Mouse (Mus musculus) 3T3-L1 (cell line): ENCODE measurements at regions not wholly inside any gene's neighbourhood (a gene's known extent, or its start where the extent isn't known, plus 50 kb on each side); places are given as distances from the start of the nearest gene placed in this dataset.

ENCODE experiments used
- DNase-seq: peaks from one replicate; pipeline ENCODE4 v3.0.0-alpha.2; 2015; ENCODE audit warnings: low read depth, low spot score

- peak; percentile 25 for DNase-seq
Observed at GRCm38 (mm10) chr2:160192661-160193060, 141.3 kb downstream of the Gm826 start.

- no peak for DNase-seq
Observed at GRCm38 (mm10) chr2:160186106-160186505, 147.9 kb downstream of the Gm826 start.

GRCm38 (mm10) chr2:160170975-160171515, 162.9 kb downstream of the Gm826 start:
- no peak for DNase-seq

GRCm38 (mm10) chr2:160158599-160159261, 175.2 kb downstream of the Gm826 start:
- DNase-seq, result no peak

- no peak for DNase-seq
Observed at GRCm38 (mm10) chr2:160153781-160154180, 180.2 kb downstream of the Gm826 start.

- no peak for DNase-seq
Observed at GRCm38 (mm10) chr2:160152101-160152500, 181.9 kb downstream of the Gm826 start.

- no peak for DNase-seq
Observed at GRCm38 (mm10) chr2:160148936-160149335, 185.0 kb downstream of the Gm826 start.

- no peak for DNase-seq
Observed at GRCm38 (mm10) chr2:160148516-160148915, 185.4 kb downstream of the Gm826 start.

GRCm38 (mm10) chr2:160148031-160148430, 185.9 kb downstream of the Gm826 start:
- no peak for DNase-seq

GRCm38 (mm10) chr2:160140166-160140740, 193.7 kb downstream of the Gm826 start:
- DNase-seq, result no peak

GRCm38 (mm10) chr2:160138091-160138490, 195.9 kb downstream of the Gm826 start:
- DNase-seq, result no peak

GRCm38 (mm10) chr2:160131797-160132196, 202.2 kb downstream of the Gm826 start:
- DNase-seq, result no peak

GRCm38 (mm10) chr2:160131386-160131785, 202.6 kb downstream of the Gm826 start:
- no peak for DNase-seq

GRCm38 (mm10) chr2:160117148-160117547, 216.8 kb downstream of the Gm826 start:
- no peak for DNase-seq

GRCm38 (mm10) chr2:160111176-160111692, 222.7 kb downstream of the Gm826 start:
- DNase-seq, result no peak

GRCm38 (mm10) chr2:160093078-160093477, 240.9 kb downstream of the Gm826 start:
- no peak for DNase-seq

- DNase-seq, result no peak
Observed at GRCm38 (mm10) chr2:160085999-160086398, 248.0 kb downstream of the Gm826 start.

- no peak for DNase-seq
Observed at GRCm38 (mm10) chr2:160083674-160084073, 250.3 kb downstream of the Gm826 start.

- no peak for DNase-seq
Observed at GRCm38 (mm10) chr2:160082106-160082653, 251.8 kb downstream of the Gm826 start.

GRCm38 (mm10) chr2:160075694-160076093, 258.3 kb downstream of the Gm826 start:
- peak; percentile 82 for DNase-seq

GRCm38 (mm10) chr2:160070441-160070840, 263.5 kb downstream of the Gm826 start:
- DNase-seq, result no peak

- DNase-seq, result peak; percentile 13
Observed at GRCm38 (mm10) chr2:160068772-160069171, 265.2 kb downstream of the Gm826 start.

GRCm38 (mm10) chr2:160067904-160068303, 266.1 kb downstream of the Gm826 start:
- DNase-seq, result no peak
